Mouse (Mus musculus) heart, embryonic 15.5 days (tissue): Measurements from ENCODE around the gene Ube2cbp. TPM values are rescaled to one million over a fixed set of nuclear protein-coding genes. Genes with fewer than 3 reads are reported as not detected.

Experiments
- ATAC-seq: fragments of 200-750 bp; cut with Nextera tagmentation; replicated peaks from 2 replicates; pipeline ENCODE4 v1.8.0; 2017; ENCODE audit warnings: low read depth, moderate TSS enrichment; ENCODE audit not compliant: insufficient number of reproducible peaks, insufficient read depth, low FRiP score
- H3K27ac ChIP-seq: fragments of 300-500 bp; sonication (generic); 2 replicates; pipeline ENCODE4 v1.5.1; 2015; ENCODE audit warnings: mild to moderate bottlenecking, inconsistent platforms
- H3K27me3 ChIP-seq: fragments of 300-500 bp; sonication (generic); 2 replicates; pipeline ENCODE4 v1.6.1; 2015; ENCODE audit warnings: inconsistent platforms
- H3K36me3 ChIP-seq: fragments of 300-500 bp; sonication (generic); 2 replicates; pipeline ENCODE4 v1.6.1; 2015; ENCODE audit warnings: mild to moderate bottlenecking, inconsistent platforms
- H3K4me1 ChIP-seq: fragments of 300-500 bp; sonication (generic); replicated peaks from 2 replicates; pipeline ENCODE4 v1.6.1; 2015; ENCODE audit warnings: inconsistent platforms
- H3K4me2 ChIP-seq: fragments of 300-500 bp; sonication (generic); 2 replicates; pipeline ENCODE4 v1.6.1; 2015; ENCODE audit warnings: inconsistent platforms, mild to moderate bottlenecking, moderate library complexity
- H3K4me3 ChIP-seq: fragments of 300-500 bp; sonication (generic); 2 replicates; pipeline ENCODE4 v1.5.1; 2015; ENCODE audit warnings: mild to moderate bottlenecking, inconsistent platforms
- H3K9ac ChIP-seq: fragments of 300-500 bp; sonication (generic); 2 replicates; pipeline ENCODE4 v1.6.1; 2015; ENCODE audit warnings: mild to moderate bottlenecking, inconsistent platforms
- H3K9me3 ChIP-seq: fragments of 300-500 bp; sonication (generic); replicated peaks from 2 replicates; pipeline ENCODE4 v1.6.1; 2016; ENCODE audit warnings: inconsistent platforms
- WGBS: fragments of 180-500 bp; shearing (Covaris S2); methylation state at CpG from one replicate; pipeline ENCODE4 v1.1.7; 2015; ENCODE audit warnings: mixed read lengths; 5-methylcytosine and 5-hydroxymethylcytosine counted together
- polyA plus RNA-seq: library from polyadenylated mRNA; unstranded; fragments of >200 nt; fragmentation: Nextera tagmentation; extraction: Ambion mirVana; gene quantifications from 2 replicates; pipeline ENCODE4 v1.2.1, GENCODE M21; 2015

The Ube2cbp gene
- polyA plus RNA-seq, 1 experiment from 2014 or later, result 2.9 TPM

- Histone ChIP-seq H3K36me3 (no peaks in the 10 kb centered on the region), H3K27ac (no peak overlapping the region), H3K4me1 (no peaks in the 10 kb centered on the region), H3K9ac (no peak overlapping the region), H3K4me3 (no peak overlapping the region), H3K9me3 (no peaks in the 10 kb centered on the region), H3K27me3 (no peaks in the 10 kb centered on the region), H3K4me2 (no peak overlapping the region)
- WGBS, result 83% methylated on average over 4 of the region's 4 CpGs
- no peak for ATAC-seq
These were observed 95.5 kb downstream of the Ube2cbp start for GRCm38 (mm10) chr9:86369208-86369607.

DNA sequence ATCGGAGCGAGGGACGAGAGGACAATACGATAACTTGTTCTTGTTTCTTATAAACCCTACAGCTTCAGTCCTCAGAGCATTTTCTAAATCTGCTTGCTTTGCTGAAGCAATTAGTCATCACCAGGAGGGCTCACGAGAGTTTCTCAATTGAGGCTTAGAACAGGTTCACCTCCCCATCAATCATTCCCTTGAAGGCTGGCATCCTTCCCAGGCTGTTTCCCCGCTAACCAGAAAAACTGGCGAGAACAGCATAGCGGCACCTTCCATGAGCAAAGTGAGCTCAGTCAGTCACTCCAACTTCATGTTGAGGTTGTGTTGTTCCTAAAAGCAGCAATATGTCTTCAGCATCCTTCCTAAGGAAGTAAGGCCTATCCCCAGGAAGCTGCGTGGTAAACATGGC is 104.2 kb downstream of the Ube2cbp start:
- H3K4me1 ChIP-seq, result no peaks in the 10 kb centered on the region; the same call in 1 of the 2 replicates
- no peaks in the 10 kb centered on the region for H3K9me3 ChIP-seq
- no peak for ATAC-seq

GRCm38 (mm10) chr9:86355851-86356250 is 108.9 kb downstream of the Ube2cbp start:
- no peaks in the 10 kb centered on the region for H3K4me1 ChIP-seq
- no peak overlapping the region for H3K4me3 ChIP-seq
- no peak overlapping the region for H3K27ac ChIP-seq
- WGBS, result 80% methylated on average over 3 of the region's 3 CpGs
- no peaks in the 10 kb centered on the region for H3K27me3 ChIP-seq
- no peak overlapping the region for H3K4me2 ChIP-seq
- no peak for ATAC-seq
- no peaks in the 10 kb centered on the region for H3K36me3 ChIP-seq
- H3K9ac ChIP-seq, result no peak overlapping the region
- H3K9me3 ChIP-seq, result no peaks in the 10 kb centered on the region

More for the DNA sequence above, 104.2 kb downstream of the Ube2cbp start:
- Histone ChIP-seq H3K27me3 (no peaks in the 10 kb centered on the region), H3K4me3 (no peak overlapping the region), H3K4me2 (no peak overlapping the region), H3K27ac (no peak overlapping the region), H3K36me3 (no peaks in the 10 kb centered on the region), H3K9ac (no peak overlapping the region)
- 54% methylated on average over 9 of the region's 9 CpGs for WGBS

DNA sequence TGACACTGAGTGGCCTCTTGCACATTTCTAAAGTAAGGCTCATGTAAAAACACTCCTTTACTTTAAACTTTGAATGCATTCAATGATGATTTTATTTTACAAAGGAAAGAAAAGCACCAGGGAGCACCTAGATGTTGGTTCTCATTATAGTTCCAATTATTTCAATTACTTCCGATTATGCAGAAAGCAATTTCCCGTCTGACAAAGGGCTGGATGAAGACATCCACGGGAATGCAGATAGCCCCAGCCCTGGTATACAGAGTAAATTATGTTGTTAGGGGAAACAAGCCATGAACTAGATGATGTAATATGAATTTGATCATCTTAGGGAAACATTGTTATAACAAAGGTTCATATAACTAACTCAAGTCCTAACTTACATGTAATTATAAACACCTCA is 113.3 kb downstream of the Ube2cbp start:
- 74% methylated on average over 3 of the region's 3 CpGs for WGBS
- H3K27me3 ChIP-seq, result no peaks in the 10 kb centered on the region
- ATAC-seq, result no peak
- no peak overlapping the region for H3K9ac ChIP-seq
- no peak overlapping the region for H3K4me2 ChIP-seq
- no peak overlapping the region for H3K27ac ChIP-seq
- no peaks in the 10 kb centered on the region for H3K36me3 ChIP-seq
- H3K9me3 ChIP-seq, result no peaks in the 10 kb centered on the region
- no peaks in the 10 kb centered on the region for H3K4me1 ChIP-seq
- no peak overlapping the region for H3K4me3 ChIP-seq

- H3K36me3 ChIP-seq, result no peaks in the 10 kb centered on the region
- no peak overlapping the region for H3K4me2 ChIP-seq
- H3K27me3 ChIP-seq, result no peaks in the 10 kb centered on the region
- H3K9ac ChIP-seq, result no peak overlapping the region
- H3K27ac ChIP-seq, result no peak overlapping the region
- H3K9me3 ChIP-seq, result no peaks in the 10 kb centered on the region
- no peak overlapping the region for H3K4me3 ChIP-seq
- no peak for ATAC-seq
- no peaks in the 10 kb centered on the region for H3K4me1 ChIP-seq
- WGBS, result 76% methylated on average over 2 of the region's 2 CpGs
These were observed 128.0 kb downstream of the Ube2cbp start for GRCm38 (mm10) chr9:86336792-86337191.

DNA sequence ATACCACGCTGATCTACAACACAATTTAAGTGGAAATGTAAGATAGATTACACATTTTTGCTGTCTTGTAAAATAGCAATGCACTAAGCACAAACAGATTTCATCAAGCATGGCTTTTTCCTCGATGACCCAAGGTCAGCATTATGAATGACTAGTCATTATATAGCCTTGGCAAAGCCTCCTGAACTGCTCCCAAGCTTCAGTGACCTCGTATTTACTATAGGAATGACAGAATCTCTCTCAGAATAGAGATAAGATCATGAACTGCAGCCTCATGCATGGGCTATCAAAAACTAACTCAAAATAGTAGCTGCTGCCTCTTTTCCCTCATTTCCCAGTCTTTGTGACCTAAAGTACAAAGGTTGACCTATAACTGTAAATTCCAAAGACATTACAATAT is 128.4 kb downstream of the Ube2cbp start:
- Histone ChIP-seq H3K4me3 (no peak overlapping the region), H3K4me2 (no peak overlapping the region), H3K4me1 (no peaks in the 10 kb centered on the region), H3K9ac (no peak overlapping the region), H3K36me3 (no peaks in the 10 kb centered on the region), H3K27me3 (no peaks in the 10 kb centered on the region), H3K9me3 (no peaks in the 10 kb centered on the region), H3K27ac (no peak overlapping the region)
- WGBS, result 47% methylated on average over 3 of the region's 3 CpGs
- no peak for ATAC-seq

DNA sequence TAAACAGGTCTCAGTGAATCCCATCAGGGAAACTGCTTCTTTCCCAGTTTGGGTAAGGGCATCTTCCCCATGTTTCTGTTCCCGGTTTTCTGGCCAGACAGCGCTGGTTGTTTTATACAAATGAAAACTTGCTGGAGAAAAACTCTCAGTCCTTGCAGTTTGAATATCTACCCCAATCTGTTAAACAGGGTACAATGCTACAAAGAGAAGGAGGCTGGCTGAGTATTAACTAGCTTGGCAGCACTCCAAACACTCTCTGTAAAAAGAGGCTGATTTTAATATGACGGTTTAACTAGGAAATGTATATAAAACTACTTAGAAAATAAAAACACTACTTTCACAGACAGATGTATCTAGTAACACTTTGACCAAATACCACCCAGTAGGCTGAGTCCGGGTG is 129.2 kb downstream of the Ube2cbp start:
- no peaks in the 10 kb centered on the region for H3K36me3 ChIP-seq
- no peak for ATAC-seq
- no peaks in the 10 kb centered on the region for H3K4me1 ChIP-seq
- no peak overlapping the region for H3K27ac ChIP-seq
- 67% methylated on average over 4 of the region's 4 CpGs for WGBS
- H3K4me3 ChIP-seq, result no peak overlapping the region
- H3K9ac ChIP-seq, result no peak overlapping the region
- no peak overlapping the region for H3K4me2 ChIP-seq
- no peaks in the 10 kb centered on the region for H3K9me3 ChIP-seq
- H3K27me3 ChIP-seq, result no peaks in the 10 kb centered on the region

DNA sequence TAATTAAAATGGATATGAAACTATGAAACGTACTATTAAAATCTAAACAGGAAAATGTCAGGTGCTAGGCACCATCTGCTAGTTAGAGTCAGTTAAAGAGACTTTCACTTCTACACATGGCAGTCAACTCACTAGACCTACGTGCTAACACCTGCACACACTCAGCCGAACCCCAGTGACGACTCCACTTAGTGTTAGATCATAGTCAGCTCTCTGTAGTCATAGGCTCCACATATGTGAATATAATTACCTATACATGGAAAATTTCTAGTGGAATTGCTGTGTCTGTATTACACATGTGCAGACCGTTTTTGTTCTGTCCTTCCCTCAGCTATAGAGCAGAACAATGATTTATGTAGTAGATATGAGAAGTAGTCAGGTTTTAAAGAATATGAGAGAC is 130.4 kb downstream of the Ube2cbp start:
- H3K4me3 ChIP-seq, result no peak overlapping the region
- no peak for ATAC-seq
- H3K4me2 ChIP-seq, result no peak overlapping the region
- no peak overlapping the region for H3K9ac ChIP-seq
- H3K27ac ChIP-seq, result no peak overlapping the region
- H3K9me3 ChIP-seq, result no peaks in the 10 kb centered on the region
- WGBS, result 86% methylated on average over 5 of the region's 5 CpGs
- H3K4me1 ChIP-seq, result no peaks in the 10 kb centered on the region
- no peaks in the 10 kb centered on the region for H3K27me3 ChIP-seq
- no peaks in the 10 kb centered on the region for H3K36me3 ChIP-seq

DNA sequence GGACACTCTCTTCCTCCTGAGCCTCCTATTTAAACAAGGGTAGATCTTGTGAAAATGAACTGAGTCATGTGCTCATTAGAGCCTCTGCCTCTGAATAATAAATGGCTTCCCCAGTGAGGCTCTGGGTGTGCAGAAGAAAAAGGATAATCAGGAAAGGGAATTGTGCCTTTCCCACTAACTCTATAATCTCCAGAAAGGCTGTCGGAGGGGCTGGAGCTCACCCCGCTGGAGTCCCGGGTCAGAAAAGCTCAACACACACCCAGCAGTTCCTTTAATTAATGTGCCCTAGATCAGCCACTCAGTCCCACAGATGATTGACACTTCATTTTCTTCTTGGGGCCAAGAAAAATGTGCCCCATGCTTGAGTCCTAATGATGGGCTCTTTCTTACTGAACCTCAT is 134.2 kb downstream of the Ube2cbp start:
- Histone ChIP-seq H3K9ac (no peak overlapping the region), H3K4me1 (peaks cover 10% of the 10 kb centered on the region; the same call in 1 of the 2 replicates), H3K4me3 (no peak overlapping the region), H3K9me3 (no peaks in the 10 kb centered on the region), H3K4me2 (no peak overlapping the region), H3K36me3 (no peaks in the 10 kb centered on the region), H3K27ac (no peak overlapping the region), H3K27me3 (no peaks in the 10 kb centered on the region)
- 96% methylated on average over 3 of the region's 3 CpGs for WGBS
- ATAC-seq, result no peak

- peaks cover 10% of the 10 kb centered on the region; the same call in 1 of the 2 replicates for H3K4me1 ChIP-seq
- H3K9ac ChIP-seq, result no peak overlapping the region
- H3K4me2 ChIP-seq, result no peak overlapping the region
- H3K4me3 ChIP-seq, result no peak overlapping the region
- no peaks in the 10 kb centered on the region for H3K9me3 ChIP-seq
- H3K27ac ChIP-seq, result no peak overlapping the region
- H3K27me3 ChIP-seq, result no peaks in the 10 kb centered on the region
- ATAC-seq, result peak; percentile 53; the same call in 1 of the 2 replicates
- H3K36me3 ChIP-seq, result no peaks in the 10 kb centered on the region
- 44% methylated on average over 4 of the region's 4 CpGs for WGBS
These were observed 136.5 kb downstream of the Ube2cbp start for GRCm38 (mm10) chr9:86328270-86328669.

- Histone ChIP-seq H3K9ac (no peak overlapping the region), H3K36me3 (no peaks in the 10 kb centered on the region), H3K4me3 (no peak overlapping the region), H3K4me2 (no peak overlapping the region), H3K4me1 (peaks cover 10% of the 10 kb centered on the region; the same call in 1 of the 2 replicates), H3K27me3 (no peaks in the 10 kb centered on the region), H3K9me3 (no peaks in the 10 kb centered on the region), H3K27ac (no peak overlapping the region)
- ATAC-seq, result no peak
- 65% methylated on average over 3 of the region's 3 CpGs for WGBS
These were observed 137.4 kb downstream of the Ube2cbp start for GRCm38 (mm10) chr9:86327341-86327740.

DNA sequence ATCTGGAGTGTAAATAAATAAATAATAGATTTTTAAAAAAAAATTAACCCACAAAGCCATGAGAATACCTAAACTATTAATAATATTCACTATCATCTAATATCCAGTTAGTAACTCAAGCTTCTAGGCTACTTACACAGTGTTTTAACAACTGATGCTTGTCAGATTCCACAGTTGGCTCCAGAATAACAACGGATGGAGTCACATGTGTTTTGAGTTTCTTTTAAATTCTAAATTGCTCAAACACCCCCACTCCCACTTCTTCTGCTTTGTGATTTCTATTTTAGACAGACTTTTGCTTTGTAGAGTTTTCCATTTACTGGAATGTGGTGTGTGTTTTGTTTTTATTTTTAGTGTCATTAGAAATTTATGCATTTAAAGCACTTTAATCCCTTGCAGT is 140.0 kb downstream of the Ube2cbp start:
- Histone ChIP-seq H3K27ac (no peak overlapping the region), H3K27me3 (no peaks in the 10 kb centered on the region), H3K9me3 (no peaks in the 10 kb centered on the region), H3K36me3 (no peaks in the 10 kb centered on the region), H3K4me2 (no peak overlapping the region), H3K4me1 (peaks cover 10% of the 10 kb centered on the region; the same call in 1 of the 2 replicates), H3K4me3 (no peak overlapping the region), H3K9ac (no peak overlapping the region)
- no peak for ATAC-seq
- WGBS, result 50% methylated on average over 1 of the region's 1 CpGs
